Mouse (Mus musculus) hindbrain, embryonic 14.5 days (tissue): ENCODE results near the gene Nudt14. TPM values are rescaled to one million over a fixed set of nuclear protein-coding genes. Genes with fewer than 3 reads are reported as not detected.

ENCODE experiments used
- ATAC-seq: fragments of 200-750 bp; cut with Nextera tagmentation; 2 replicates; pipeline ENCODE4 v1.8.0; 2017; ENCODE audit warnings: moderate number of reproducible peaks, mild to moderate bottlenecking, moderate TSS enrichment, moderate library complexity; ENCODE audit not compliant: low FRiP score
- DNase-seq: peaks from one replicate; pipeline ENCODE4 v3.0.0-alpha.2; 2015; ENCODE audit warnings: low spot score
- H3K27ac ChIP-seq: fragments of 300-500 bp; sonication (generic); 2 replicates; pipeline ENCODE4 v1.5.1; 2014; ENCODE audit warnings: mild to moderate bottlenecking, moderate library complexity
- H3K27me3 ChIP-seq: fragments of 300-500 bp; sonication (generic); 2 replicates; pipeline ENCODE4 v1.6.1; 2014; ENCODE audit warnings: mild to moderate bottlenecking, low read length, mixed read lengths; ENCODE audit not compliant: control insufficient read depth, insufficient read depth
- H3K36me3 ChIP-seq: fragments of 300-500 bp; sonication (generic); replicated peaks from 2 replicates; pipeline ENCODE4 v1.6.1; 2014; ENCODE audit not compliant: control insufficient read depth, insufficient read depth
- H3K4me1 ChIP-seq: fragments of 300-500 bp; sonication (generic); replicated peaks from 2 replicates; pipeline ENCODE4 v1.6.1; 2014; ENCODE audit warnings: antibody characterized with exemption, low read length, mixed read lengths; ENCODE audit not compliant: control insufficient read depth, insufficient read depth
- H3K4me2 ChIP-seq: fragments of 300-500 bp; sonication (generic); replicated peaks from 2 replicates; pipeline ENCODE4 v1.6.1; 2014; ENCODE audit warnings: mild to moderate bottlenecking, moderate library complexity
- H3K4me3 ChIP-seq: fragments of 300-500 bp; sonication (generic); replicated peaks from 2 replicates; pipeline ENCODE4 v1.5.1; 2014; ENCODE audit warnings: mild to moderate bottlenecking, low read length
- H3K9ac ChIP-seq: fragments of 300-500 bp; sonication (generic); 2 replicates; pipeline ENCODE4 v1.6.1; 2014
- H3K9me3 ChIP-seq: fragments of 300-500 bp; sonication (generic); 2 replicates; pipeline ENCODE4 v1.6.1; 2016; ENCODE audit warnings: low read length; ENCODE audit not compliant: control insufficient read depth
- WGBS: fragments of 180-500 bp; shearing (Covaris S2); extraction: QIAGEN DNeasy Blood & Tissue Kit; methylation state at CpG from one replicate; pipeline ENCODE4 v1.1.7; 2014; 5-methylcytosine and 5-hydroxymethylcytosine counted together
- polyA plus RNA-seq: library from polyadenylated mRNA; unstranded; fragments of >200 nt; fragmentation: Nextera tagmentation; extraction: Ambion mirVana; gene quantifications from 2 replicates; pipeline ENCODE4 v1.2.1, GENCODE M21; 2014

Gene Nudt14
- polyA plus RNA-seq, 1 experiment from 2014 or later: 70.1 TPM

GRCm38 (mm10) chr12:112917906-112918305, 24.0 kb downstream of the Nudt14 start:
- no peaks in the 10 kb centered on the region for H3K27me3 ChIP-seq
- H3K36me3 ChIP-seq: peaks cover 47% of the 10 kb centered on the region
- 61% methylated on average over 8 of the region's 8 CpGs for WGBS
- H3K4me2 ChIP-seq: no peak overlapping the region
- ATAC-seq (no peak), DNase-seq (no peak)
- no peak overlapping the region for H3K27ac ChIP-seq
- H3K4me1 ChIP-seq: no peaks in the 10 kb centered on the region
- H3K9me3 ChIP-seq: no peaks in the 10 kb centered on the region
- H3K9ac ChIP-seq: no peak overlapping the region
- H3K4me3 ChIP-seq: no peak overlapping the region

DNA sequence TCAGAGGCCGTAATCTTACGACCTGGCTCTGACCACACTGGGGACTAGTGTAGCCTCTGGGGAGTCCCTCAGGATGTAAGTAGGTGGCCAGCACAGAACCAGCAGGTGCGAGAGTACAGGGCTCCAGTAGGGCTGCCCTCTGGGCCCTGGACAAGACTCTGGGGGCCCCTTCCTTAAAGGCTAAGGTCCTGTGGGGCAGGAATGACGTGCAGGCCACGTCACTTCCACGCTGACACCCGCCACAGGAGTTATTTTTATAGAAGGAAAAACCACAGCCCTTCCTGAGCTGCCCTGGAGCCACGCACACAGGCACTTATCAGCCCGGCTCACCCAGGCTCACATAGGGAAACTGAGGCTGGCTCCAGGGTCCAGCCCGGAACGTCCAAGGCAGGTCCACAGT, 24.4 kb downstream of the Nudt14 start:
- Histone ChIP-seq H3K4me3 (no peak overlapping the region), H3K4me2 (no peak overlapping the region), H3K27ac (no peak overlapping the region), H3K9ac (no peak overlapping the region), H3K4me1 (no peaks in the 10 kb centered on the region), H3K27me3 (no peaks in the 10 kb centered on the region), H3K9me3 (no peaks in the 10 kb centered on the region), H3K36me3 (peaks cover 52% of the 10 kb centered on the region)
- 82% methylated on average over 11 of the region's 11 CpGs for WGBS
- DNase-seq: no peak
- ATAC-seq: no peak

DNA sequence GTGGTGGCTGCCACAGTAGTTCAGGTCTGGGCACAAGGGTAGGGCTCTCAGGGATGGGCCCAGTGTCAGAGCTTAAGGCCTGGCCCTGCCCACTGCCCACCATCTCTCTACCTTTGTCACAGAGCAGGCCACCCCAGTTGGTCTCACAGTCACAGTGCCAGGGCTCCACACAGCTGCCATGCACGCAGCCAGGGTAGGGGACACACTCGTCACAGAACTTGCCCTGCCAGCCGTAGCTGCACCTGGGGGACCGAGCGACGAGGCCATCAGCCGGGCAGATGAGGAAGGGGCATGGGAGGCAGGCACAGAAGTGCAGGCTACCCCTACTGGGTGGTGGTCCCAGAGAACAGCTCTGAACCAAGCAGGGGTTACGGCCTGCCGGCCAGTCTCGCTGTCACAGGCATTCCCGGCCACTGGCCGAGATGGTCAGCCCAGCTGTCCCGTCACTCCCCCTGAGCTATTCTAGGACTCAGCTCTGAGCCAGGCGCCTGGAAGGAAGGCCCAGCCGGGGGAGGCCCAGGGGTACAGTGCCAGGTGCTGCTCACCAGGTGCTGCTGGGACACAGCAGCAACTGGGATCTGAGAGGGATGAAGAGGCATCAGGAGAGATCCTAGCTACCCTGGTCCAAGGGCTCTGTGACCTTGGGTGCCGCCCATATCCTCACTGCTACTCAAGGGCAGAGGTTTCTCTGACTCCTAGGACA, 25.1 kb downstream of the Nudt14 start:
- H3K9ac ChIP-seq: no peak overlapping the region
- no peaks in the 10 kb centered on the region for H3K9me3 ChIP-seq
- 87% methylated on average over 16 of the region's 16 CpGs for WGBS
- no peaks in the 10 kb centered on the region for H3K27me3 ChIP-seq
- H3K4me2 ChIP-seq: no peak overlapping the region
- peaks cover 58% of the 10 kb centered on the region for H3K36me3 ChIP-seq
- no peaks in the 10 kb centered on the region for H3K4me1 ChIP-seq
- H3K4me3 ChIP-seq: no peak overlapping the region
- no peak overlapping the region for H3K27ac ChIP-seq
- DNase-seq: no peak
- no peak for ATAC-seq

DNA sequence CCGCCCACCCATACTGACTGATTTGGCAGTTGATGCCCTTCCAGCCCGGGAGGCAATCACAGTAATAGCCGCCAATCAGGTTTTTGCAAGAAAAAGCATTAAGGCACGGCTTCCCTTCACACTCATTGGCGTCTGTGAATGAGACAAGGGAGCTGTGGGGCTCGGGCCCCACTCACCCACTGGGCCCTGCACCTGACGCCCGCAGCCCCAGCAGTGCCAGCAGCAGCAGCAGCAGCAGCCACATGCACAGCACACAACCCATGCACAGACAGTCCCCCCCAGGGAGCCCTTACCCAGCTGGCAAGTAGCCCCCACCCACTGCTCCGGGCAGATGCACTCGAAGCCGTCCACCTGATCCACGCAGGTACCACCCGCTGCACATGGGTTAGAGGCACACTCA, 26.3 kb downstream of the Nudt14 start:
- Histone ChIP-seq H3K27ac (no peak overlapping the region), H3K4me2 (no peak overlapping the region), H3K9ac (no peak overlapping the region), H3K36me3 (peaks cover 71% of the 10 kb centered on the region), H3K4me3 (no peak overlapping the region), H3K27me3 (no peaks in the 10 kb centered on the region), H3K4me1 (no peaks in the 10 kb centered on the region), H3K9me3 (no peaks in the 10 kb centered on the region)
- WGBS: 57% methylated on average over 13 of the region's 13 CpGs
- ATAC-seq (no peak), DNase-seq (no peak)

- no peak overlapping the region for H3K27ac ChIP-seq
- WGBS: 84% methylated on average over 11 of the region's 11 CpGs
- no peak overlapping the region for H3K4me2 ChIP-seq
- no peaks in the 10 kb centered on the region for H3K9me3 ChIP-seq
- no peak overlapping the region for H3K9ac ChIP-seq
- H3K27me3 ChIP-seq: no peaks in the 10 kb centered on the region
- no peaks in the 10 kb centered on the region for H3K4me1 ChIP-seq
- DNase-seq (no peak), ATAC-seq (no peak)
- peaks cover 72% of the 10 kb centered on the region for H3K36me3 ChIP-seq
- H3K4me3 ChIP-seq: no peak overlapping the region
Measured at GRCm38 (mm10) chr12:112914527-112914926, 27.4 kb downstream of the Nudt14 start.

- ATAC-seq: no peak
- 81% methylated on average over 28 of the region's 28 CpGs for WGBS
- no peaks in the 10 kb centered on the region for H3K27me3 ChIP-seq
- H3K9ac ChIP-seq: no peak overlapping the region
- no peak overlapping the region for H3K27ac ChIP-seq
- no peak overlapping the region for H3K4me3 ChIP-seq
- no peak overlapping the region for H3K4me2 ChIP-seq
- H3K4me1 ChIP-seq: no peaks in the 10 kb centered on the region
- peaks cover 86% of the 10 kb centered on the region for H3K36me3 ChIP-seq
- H3K9me3 ChIP-seq: no peaks in the 10 kb centered on the region
- DNase-seq: no peak
Measured at GRCm38 (mm10) chr12:112912951-112913745, 28.8 kb downstream of the Nudt14 start.

GRCm38 (mm10) chr12:112911701-112912100, 30.2 kb downstream of the Nudt14 start:
- Histone ChIP-seq H3K9ac (no peak overlapping the region), H3K4me2 (no peak overlapping the region), H3K36me3 (peaks cover 84% of the 10 kb centered on the region), H3K4me3 (no peak overlapping the region), H3K4me1 (no peaks in the 10 kb centered on the region), H3K9me3 (no peaks in the 10 kb centered on the region), H3K27ac (no peak overlapping the region), H3K27me3 (no peaks in the 10 kb centered on the region)
- 95% methylated on average over 17 of the region's 17 CpGs for WGBS
- DNase-seq: no peak
- ATAC-seq: no peak

DNA sequence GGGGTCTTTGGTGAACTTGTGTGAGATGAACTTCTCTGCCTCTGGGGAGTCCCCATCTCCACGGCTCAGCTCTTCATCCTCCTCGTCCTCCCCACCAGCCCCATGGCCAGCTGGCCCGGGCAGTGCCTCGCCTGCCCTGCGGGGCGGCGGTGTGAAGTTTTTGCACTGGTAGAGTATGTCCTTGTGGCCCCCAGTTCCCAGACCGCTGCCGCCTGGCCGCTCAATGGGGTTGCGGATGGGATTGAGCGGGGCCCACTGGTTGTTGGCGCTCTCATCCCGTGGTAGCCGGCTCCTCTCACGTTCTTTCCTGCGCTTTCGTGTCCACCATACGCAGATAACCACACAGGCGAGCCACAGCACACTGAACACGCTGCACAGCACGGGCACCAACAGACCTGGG, 32.9 kb downstream of the Nudt14 start:
- WGBS: 95% methylated on average over 22 of the region's 22 CpGs
- Histone ChIP-seq H3K4me2 (no peak overlapping the region), H3K27ac (no peak overlapping the region), H3K9me3 (no peaks in the 10 kb centered on the region), H3K4me3 (no peak overlapping the region), H3K36me3 (peaks cover 75% of the 10 kb centered on the region), H3K27me3 (no peaks in the 10 kb centered on the region), H3K9ac (no peak overlapping the region), H3K4me1 (no peaks in the 10 kb centered on the region)
- ATAC-seq (no peak), DNase-seq (no peak)

GRCm38 (mm10) chr12:112905001-112905400, 36.9 kb downstream of the Nudt14 start:
- no peaks in the 10 kb centered on the region for H3K4me1 ChIP-seq
- DNase-seq (no peak), ATAC-seq (no peak)
- no peaks in the 10 kb centered on the region for H3K27me3 ChIP-seq
- no peak overlapping the region for H3K9ac ChIP-seq
- H3K36me3 ChIP-seq: peaks cover 36% of the 10 kb centered on the region
- H3K4me2 ChIP-seq: no peak overlapping the region
- no peaks in the 10 kb centered on the region for H3K9me3 ChIP-seq
- WGBS: 89% methylated on average over 5 of the region's 5 CpGs
- H3K27ac ChIP-seq: no peak overlapping the region
- H3K4me3 ChIP-seq: no peak overlapping the region
